Mouse (Mus musculus) urinary bladder, adult 2 months (tissue): ENCODE data around the gene Fgf2. TPM values are rescaled to one million over a fixed set of nuclear protein-coding genes. Genes with fewer than 3 reads are reported as not detected.

ENCODE experiments used
- DNase-seq: peaks from one replicate; pipeline ENCODE4 v3.0.0; 2022; ENCODE audit warnings: low spot score
- polyA plus RNA-seq: library from polyadenylated mRNA; depleted of rRNA; stranded (reverse); fragments of >200 nt; gene quantifications from 2 replicates; pipeline ENCODE4 v1.2.3, GENCODE M21; 2012

Gene Fgf2
- polyA plus RNA-seq, 1 experiment: 6.1 TPM

- no peak for DNase-seq
Observed at GRCm38 (mm10) chr3:37354737-37355136, 6.6 kb downstream of the Fgf2 start.

GRCm38 (mm10) chr3:37360729-37361128, 12.6 kb downstream of the Fgf2 start:
- DNase-seq: no peak

GRCm38 (mm10) chr3:37365144-37365543, 17.0 kb downstream of the Fgf2 start:
- no peak for DNase-seq

GRCm38 (mm10) chr3:37365976-37366375, 17.8 kb downstream of the Fgf2 start:
- DNase-seq: no peak

GRCm38 (mm10) chr3:37366381-37367053, 18.4 kb downstream of the Fgf2 start:
- no peak for DNase-seq

GRCm38 (mm10) chr3:37370407-37370806, 22.3 kb downstream of the Fgf2 start:
- DNase-seq: no peak

- DNase-seq: no peak
Observed at GRCm38 (mm10) chr3:37373712-37374111, 25.6 kb downstream of the Fgf2 start.

GRCm38 (mm10) chr3:37377926-37378325, 29.8 kb downstream of the Fgf2 start:
- DNase-seq: no peak

- DNase-seq: no peak
Observed at GRCm38 (mm10) chr3:37378412-37378811, 30.3 kb downstream of the Fgf2 start.

GRCm38 (mm10) chr3:37379201-37379600, 31.1 kb downstream of the Fgf2 start:
- DNase-seq: no peak

GRCm38 (mm10) chr3:37379930-37380881, 32.1 kb downstream of the Fgf2 start:
- DNase-seq: no peak

- no peak for DNase-seq
Observed at GRCm38 (mm10) chr3:37381457-37381856, 33.3 kb downstream of the Fgf2 start.

GRCm38 (mm10) chr3:37383096-37383765, 35.1 kb downstream of the Fgf2 start:
- no peak for DNase-seq

GRCm38 (mm10) chr3:37387310-37387709, 39.2 kb downstream of the Fgf2 start:
- no peak for DNase-seq

- DNase-seq: no peak
Observed at GRCm38 (mm10) chr3:37396930-37397608, 48.9 kb downstream of the Fgf2 start.

- DNase-seq: no peak
Observed at GRCm38 (mm10) chr3:37397646-37398045, 49.5 kb downstream of the Fgf2 start.

- no peak for DNase-seq
Observed at GRCm38 (mm10) chr3:37398661-37399395, 50.7 kb downstream of the Fgf2 start.

GRCm38 (mm10) chr3:37401729-37402610, 53.8 kb downstream of the Fgf2 start:
- DNase-seq: no peak

GRCm38 (mm10) chr3:37407598-37407997, 59.5 kb downstream of the Fgf2 start:
- no peak for DNase-seq

GRCm38 (mm10) chr3:37413446-37413845, 65.3 kb downstream of the Fgf2 start:
- DNase-seq: no peak
